Mouse (Mus musculus) embryonic facial prominence, embryonic 11.5 days (tissue): Measurements from ENCODE around the gene Ube2l6. TPM values are rescaled to one million over a fixed set of nuclear protein-coding genes. Genes with fewer than 3 reads are reported as not detected.

Experiments used
- ATAC-seq: fragments of 200-750 bp; cut with Nextera tagmentation; replicated peaks from 2 replicates; pipeline ENCODE4 v1.8.0; 2017; ENCODE audit warnings: low read depth; ENCODE audit not compliant: insufficient number of reproducible peaks, low FRiP score, low TSS enrichment
- DNase-seq: peaks from one replicate; pipeline ENCODE4 v3.0.0-alpha.2; 2015; ENCODE audit warnings: low spot score
- H3K27ac ChIP-seq: fragments of 300-500 bp; sonication (generic); replicated peaks from 2 replicates; pipeline ENCODE4 v1.5.1; 2014; ENCODE audit warnings: mild to moderate bottlenecking, low read depth, low read length, control low read depth
- H3K27me3 ChIP-seq: fragments of 300-500 bp; sonication (generic); 2 replicates; pipeline ENCODE4 v1.6.1; 2014; ENCODE audit warnings: mild to moderate bottlenecking, low read length, moderate library complexity, mixed read lengths; ENCODE audit not compliant: control insufficient read depth, insufficient read depth
- H3K36me3 ChIP-seq: fragments of 300-500 bp; sonication (generic); replicated peaks from 2 replicates; pipeline ENCODE4 v1.6.1; 2014; ENCODE audit warnings: low read depth, mild to moderate bottlenecking, low read length, moderate library complexity, mixed read lengths; ENCODE audit not compliant: control insufficient read depth, insufficient read depth
- H3K4me1 ChIP-seq: fragments of 300-500 bp; sonication (generic); 2 replicates; pipeline ENCODE4 v1.6.1; 2014; ENCODE audit warnings: low read length, mixed read lengths; ENCODE audit not compliant: control insufficient read depth, insufficient read depth
- H3K4me2 ChIP-seq: fragments of 300-500 bp; sonication (generic); 2 replicates; pipeline ENCODE4 v1.6.1; 2014; ENCODE audit warnings: low read depth, mild to moderate bottlenecking, control low read depth, low read length, moderate library complexity
- H3K4me3 ChIP-seq: fragments of 300-500 bp; sonication (generic); 2 replicates; pipeline ENCODE4 v1.5.1; 2014; ENCODE audit warnings: low read depth, low read length, control low read depth
- H3K9ac ChIP-seq: fragments of 300-500 bp; sonication (generic); replicated peaks from 2 replicates; pipeline ENCODE4 v1.6.1; 2014; ENCODE audit warnings: mild to moderate bottlenecking, control low read depth, low read length
- H3K9me3 ChIP-seq: fragments of 300-500 bp; sonication (generic); replicated peaks from 2 replicates; pipeline ENCODE4 v1.6.1; 2016; ENCODE audit warnings: mild to moderate bottlenecking, low read length, inconsistent platforms, mixed read lengths; ENCODE audit not compliant: control insufficient read depth
- WGBS: fragments of 180-500 bp; shearing (Covaris S2); extraction: QIAGEN DNeasy Blood & Tissue Kit; methylation state at CpG from one replicate; pipeline ENCODE4 v1.1.7; 2014; 5-methylcytosine and 5-hydroxymethylcytosine counted together
- polyA plus RNA-seq: library from polyadenylated mRNA; unstranded; fragments of >200 nt; fragmentation: Nextera tagmentation; extraction: Ambion mirVana; gene quantifications from 2 replicates; pipeline ENCODE4 v1.2.1, GENCODE M21; 2014

Ube2l6 gene
- 30.6 and 36.1 TPM in 2 replicates for polyA plus RNA-seq

DNA sequence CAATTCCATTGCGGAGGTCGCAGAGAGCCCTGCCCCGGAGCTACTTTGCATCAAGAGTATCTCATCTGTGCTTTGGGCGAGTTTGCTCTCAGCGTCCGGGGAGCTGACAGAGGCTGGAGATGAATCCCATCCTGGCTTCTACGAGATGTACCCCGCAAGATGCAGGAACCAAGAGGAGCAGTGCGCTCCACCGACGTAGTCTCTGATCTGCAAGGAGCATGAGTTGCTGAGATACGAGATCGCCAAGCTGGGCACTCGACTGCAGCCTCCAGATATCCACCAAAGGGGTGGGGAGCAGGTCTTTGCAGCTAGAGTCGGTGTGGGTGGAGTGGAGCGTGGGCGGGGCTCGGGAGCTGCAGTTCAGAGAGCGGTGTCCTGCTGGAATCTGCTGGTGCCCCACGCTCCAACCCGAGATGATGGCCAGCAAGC lies at the start of gene Ube2l6:
Gene Ube2l6, plus strand, starts transcription at position 336 of the 429 bp plus-strand sequence.
- no peaks in the 10 kb centered on the region for H3K36me3 ChIP-seq
- no peaks in the 10 kb centered on the region for H3K27me3 ChIP-seq
- H3K4me3 ChIP-seq, result peak within 1 kb of the TSS; percentile 44
- under 1% methylated on average over 21 of the region's 21 CpGs for WGBS
- no peaks in the 10 kb centered on the region for H3K4me1 ChIP-seq
- peak; percentile 72 for DNase-seq
- H3K9me3 ChIP-seq, result no peaks in the 10 kb centered on the region
- H3K9ac ChIP-seq, result peak within 1 kb of the TSS; percentile 60
- peak within 1 kb of the TSS; percentile 98 for H3K4me2 ChIP-seq
- ATAC-seq, result peak; percentile 77
- no peak within 1 kb of the TSS for H3K27ac ChIP-seq

DNA sequence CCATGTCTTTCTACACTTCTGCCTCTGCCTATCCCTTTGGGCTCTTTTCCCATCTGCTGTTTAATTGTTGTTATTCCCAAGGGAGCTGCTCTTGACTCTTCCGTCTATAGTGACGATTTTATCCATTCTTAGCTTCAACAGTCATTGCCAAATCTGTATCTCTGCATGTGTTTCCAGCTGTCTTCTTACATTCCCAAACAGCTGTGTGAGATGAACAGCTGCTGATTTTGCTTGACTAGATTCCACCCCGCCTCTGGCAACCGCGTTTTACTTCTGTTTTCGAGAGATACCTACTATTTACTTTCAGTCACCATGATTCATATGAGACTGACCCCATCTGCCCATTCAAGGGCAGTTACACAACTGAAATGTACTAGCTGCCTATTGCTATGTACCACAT lies 48.5 kb upstream of the Ube2l6 start:
- H3K9ac ChIP-seq, result no peak overlapping the region
- H3K36me3 ChIP-seq, result no peaks in the 10 kb centered on the region
- no peak overlapping the region for H3K4me2 ChIP-seq
- 83% methylated on average over 6 of the region's 6 CpGs for WGBS
- ATAC-seq (no peak), DNase-seq (no peak)
- H3K27ac ChIP-seq, result no peak overlapping the region
- no peaks in the 10 kb centered on the region for H3K9me3 ChIP-seq
- H3K27me3 ChIP-seq, result no peaks in the 10 kb centered on the region
- no peak overlapping the region for H3K4me3 ChIP-seq
- H3K4me1 ChIP-seq, result no peaks in the 10 kb centered on the region

DNA sequence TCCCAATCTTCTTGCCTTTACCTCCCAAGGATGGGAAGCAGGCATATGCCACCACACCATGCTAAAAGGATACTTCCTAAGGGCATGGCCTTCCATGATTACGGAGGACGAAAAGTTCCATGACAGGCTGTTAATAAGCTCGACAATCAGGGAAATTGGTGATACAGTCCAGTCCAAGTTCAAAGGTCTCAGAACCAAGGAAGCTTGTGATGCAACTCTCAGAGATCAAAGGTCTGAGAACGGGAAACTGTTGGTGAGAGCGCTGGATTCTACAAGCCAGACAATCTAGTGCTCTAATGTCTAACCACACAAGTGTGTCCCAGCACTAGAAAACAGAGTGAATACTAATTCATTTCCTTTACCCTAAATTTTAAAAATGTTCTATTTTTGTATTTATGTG lies 42.4 kb upstream of the Ube2l6 start:
- no peaks in the 10 kb centered on the region for H3K27me3 ChIP-seq
- H3K4me1 ChIP-seq, result no peaks in the 10 kb centered on the region
- no peak overlapping the region for H3K27ac ChIP-seq
- DNase-seq (no peak), ATAC-seq (no peak)
- no peak overlapping the region for H3K4me3 ChIP-seq
- no peak overlapping the region for H3K9ac ChIP-seq
- WGBS, result 65% methylated on average over 5 of the region's 5 CpGs
- no peaks in the 10 kb centered on the region for H3K36me3 ChIP-seq
- no peaks in the 10 kb centered on the region for H3K9me3 ChIP-seq
- no peak overlapping the region for H3K4me2 ChIP-seq

DNA sequence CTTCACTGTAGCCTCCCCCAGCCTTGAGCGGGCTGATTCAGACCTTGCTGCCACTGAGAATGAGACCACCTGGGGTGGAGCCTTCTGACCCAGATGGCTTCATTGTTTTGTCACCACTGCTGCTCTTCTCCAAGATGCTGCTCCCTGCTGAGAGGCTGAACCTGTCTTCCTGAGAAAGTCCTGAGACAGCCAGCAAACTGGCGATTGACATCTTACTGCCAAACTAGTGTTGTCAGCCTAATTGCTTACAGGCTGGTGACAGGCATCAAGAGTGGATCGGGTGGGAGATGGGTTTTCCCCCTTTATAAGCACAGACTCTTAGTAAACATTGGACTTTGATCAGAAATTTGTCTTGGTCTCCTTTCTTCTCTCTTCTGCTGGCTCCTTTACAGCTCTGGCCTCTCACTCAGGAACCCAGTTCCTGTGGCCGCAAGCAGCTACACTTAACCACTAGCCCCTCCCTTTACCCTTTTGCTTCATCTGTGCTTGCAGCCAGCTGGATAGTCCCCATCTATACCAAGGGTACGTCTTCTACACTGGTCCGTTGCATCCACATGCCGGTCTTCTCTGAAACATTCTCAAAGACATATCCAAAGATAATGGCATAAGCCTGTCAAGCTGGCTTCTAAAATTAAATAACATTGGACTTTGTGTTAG lies 41.5 kb upstream of the Ube2l6 start:
- WGBS, result 58% methylated on average over 7 of the region's 7 CpGs
- H3K36me3 ChIP-seq, result no peaks in the 10 kb centered on the region
- ATAC-seq (no peak), DNase-seq (no peak)
- H3K4me1 ChIP-seq, result no peaks in the 10 kb centered on the region
- no peaks in the 10 kb centered on the region for H3K27me3 ChIP-seq
- H3K4me2 ChIP-seq, result no peak overlapping the region
- no peak overlapping the region for H3K27ac ChIP-seq
- H3K4me3 ChIP-seq, result no peak overlapping the region
- no peaks in the 10 kb centered on the region for H3K9me3 ChIP-seq
- H3K9ac ChIP-seq, result no peak overlapping the region

DNA sequence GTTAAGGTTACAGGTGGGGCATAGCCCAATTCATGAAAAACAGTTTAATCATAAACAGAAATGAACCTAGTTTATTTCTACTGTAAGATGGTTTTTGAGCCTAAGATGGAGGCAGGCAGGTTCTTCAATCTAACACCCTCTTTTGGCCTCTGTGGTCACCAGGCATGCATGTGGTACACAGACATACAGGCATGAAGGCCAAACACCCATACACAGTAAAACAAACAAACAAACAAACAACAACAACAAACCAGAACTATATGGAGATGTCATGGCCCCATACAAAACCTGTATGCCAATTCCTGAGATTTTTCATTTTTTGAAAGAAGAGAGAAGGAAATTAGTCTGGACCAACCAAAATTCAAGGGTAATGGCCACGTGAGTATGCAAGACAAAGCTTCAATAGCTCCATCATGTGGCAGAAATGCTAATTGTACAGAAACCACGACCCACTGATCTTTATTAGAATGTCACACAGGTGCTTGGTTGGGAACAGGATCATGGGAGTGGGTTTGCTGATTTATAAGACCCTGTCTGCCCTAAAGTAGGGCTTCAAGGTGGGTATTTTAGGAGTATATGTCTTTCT lies 40.0 kb upstream of the Ube2l6 start:
- Histone ChIP-seq H3K27ac (no peak overlapping the region), H3K4me3 (no peak overlapping the region), H3K4me1 (no peaks in the 10 kb centered on the region), H3K9ac (no peak overlapping the region), H3K9me3 (no peaks in the 10 kb centered on the region), H3K36me3 (no peaks in the 10 kb centered on the region), H3K4me2 (no peak overlapping the region), H3K27me3 (no peaks in the 10 kb centered on the region)
- whole genome bisulfite sequencing, result 1% methylated on average over 2 of the region's 2 CpGs
- peak; percentile 85 for DNase-seq
- peak; percentile 35; the same call in 1 of the 2 replicates for ATAC-seq

DNA sequence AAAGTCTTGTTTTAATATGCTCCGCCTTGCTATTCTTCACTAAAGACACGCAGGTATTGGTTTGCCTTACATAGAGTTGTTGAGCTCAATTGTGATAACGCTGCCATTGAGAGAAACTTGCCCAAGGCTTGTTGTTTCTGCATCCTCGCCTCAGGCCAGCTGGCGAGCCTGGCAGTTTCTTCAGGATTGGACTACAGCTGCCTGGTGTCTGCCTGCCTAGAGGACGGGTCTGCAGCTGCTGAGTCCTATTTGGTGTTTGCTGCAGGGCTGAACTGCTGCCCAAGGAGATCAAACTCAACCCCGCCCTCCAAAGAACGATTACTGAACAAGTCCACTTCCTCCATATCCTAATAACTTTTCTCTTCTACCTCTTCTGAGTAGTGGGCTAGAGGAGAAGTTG lies 37.9 kb upstream of the Ube2l6 start:
- no peak overlapping the region for H3K4me2 ChIP-seq
- 64% methylated on average over 8 of the region's 8 CpGs for WGBS
- ATAC-seq (no peak), DNase-seq (no peak)
- no peak overlapping the region for H3K4me3 ChIP-seq
- no peaks in the 10 kb centered on the region for H3K36me3 ChIP-seq
- H3K27ac ChIP-seq, result no peak overlapping the region
- no peak overlapping the region for H3K9ac ChIP-seq
- no peaks in the 10 kb centered on the region for H3K9me3 ChIP-seq
- no peaks in the 10 kb centered on the region for H3K4me1 ChIP-seq
- H3K27me3 ChIP-seq, result no peaks in the 10 kb centered on the region

DNA sequence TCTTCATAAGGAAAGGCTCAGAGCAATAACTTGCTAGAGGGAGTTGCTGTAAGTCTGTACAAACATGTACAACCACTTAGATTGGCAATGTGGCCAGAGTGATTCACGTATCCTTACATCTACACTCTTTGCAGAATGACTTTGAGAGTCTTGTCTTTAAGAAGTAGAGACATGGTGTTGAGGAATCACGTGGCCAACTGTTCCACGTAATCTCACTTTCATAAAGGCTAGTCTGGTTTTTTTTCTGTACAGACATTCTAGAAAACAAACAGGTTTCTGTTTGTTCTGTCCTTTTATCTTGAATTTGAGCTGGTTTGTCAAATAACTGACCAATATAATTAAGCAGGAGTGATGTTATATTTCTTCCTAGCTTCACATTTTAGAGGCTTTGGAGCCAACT lies 37.3 kb upstream of the Ube2l6 start:
- Histone ChIP-seq H3K9ac (no peak overlapping the region), H3K36me3 (no peaks in the 10 kb centered on the region), H3K27me3 (no peaks in the 10 kb centered on the region), H3K4me3 (no peak overlapping the region), H3K4me1 (no peaks in the 10 kb centered on the region), H3K4me2 (no peak overlapping the region), H3K27ac (no peak overlapping the region), H3K9me3 (no peaks in the 10 kb centered on the region)
- DNase-seq (no peak), ATAC-seq (no peak)
- 83% methylated on average over 3 of the region's 3 CpGs for WGBS

DNA sequence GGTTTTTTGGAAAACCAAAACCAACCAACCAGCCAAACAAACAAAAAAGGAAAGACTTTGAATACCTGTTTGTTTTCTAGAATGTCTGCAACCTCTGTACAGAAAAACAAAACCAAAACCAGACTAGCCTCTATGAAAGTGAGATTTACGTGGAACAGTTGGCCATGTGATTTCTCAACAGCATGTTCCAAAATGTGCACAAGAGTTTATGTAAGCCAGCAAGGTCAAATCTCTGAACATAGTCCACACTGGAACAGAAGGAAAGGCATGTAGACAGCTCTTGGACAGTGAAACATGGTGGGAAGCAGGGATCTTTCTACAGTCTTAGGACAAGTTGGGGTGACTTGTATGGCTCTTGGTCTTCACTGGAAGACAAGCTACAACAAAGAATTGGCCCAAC lies 36.8 kb upstream of the Ube2l6 start:
- WGBS, result 84% methylated on average over 1 of the region's 1 CpGs
- Histone ChIP-seq H3K4me3 (no peak overlapping the region), H3K27ac (no peak overlapping the region), H3K27me3 (no peaks in the 10 kb centered on the region), H3K4me2 (no peak overlapping the region), H3K9ac (no peak overlapping the region), H3K36me3 (no peaks in the 10 kb centered on the region), H3K4me1 (no peaks in the 10 kb centered on the region), H3K9me3 (no peaks in the 10 kb centered on the region)
- ATAC-seq (no peak), DNase-seq (no peak)
